Mouse (Mus musculus) thymus, adult 2 months (tissue): Measurements from ENCODE around the gene Mlxipl. TPM values are rescaled to one million over a fixed set of nuclear protein-coding genes. Genes with fewer than 3 reads are reported as not detected.

Source experiments
- DNase-seq: peaks from one replicate; pipeline ENCODE4 v3.0.0; 2021
- H3K27ac ChIP-seq: fragments of 200-500 bp; 2 replicates; pipeline ENCODE4 v1.5.1; 2012; ENCODE audit warnings: low read length, control low read depth; ENCODE audit not compliant: control insufficient read depth, insufficient read depth
- H3K27me3 ChIP-seq: fragments of 200-500 bp; 2 replicates; pipeline ENCODE4 v1.6.1; 2012; ENCODE audit warnings: mild to moderate bottlenecking, low read length, moderate library complexity, mixed read lengths; ENCODE audit not compliant: control insufficient read depth, insufficient read depth
- H3K36me3 ChIP-seq: fragments of 200-500 bp; 2 replicates; pipeline ENCODE4 v1.6.1; 2012; ENCODE audit warnings: mild to moderate bottlenecking, low read length, moderate library complexity; ENCODE audit not compliant: control insufficient read depth, insufficient read depth
- H3K4me1 ChIP-seq: fragments of 200-500 bp; replicated peaks from 2 replicates; pipeline ENCODE4 v1.6.1; 2012; ENCODE audit warnings: low read length; ENCODE audit not compliant: control insufficient read depth, insufficient read depth
- H3K4me3 ChIP-seq: fragments of 200-500 bp; 2 replicates; pipeline ENCODE4 v1.5.1; 2012; ENCODE audit warnings: mild to moderate bottlenecking, low read length, control low read depth, moderate library complexity; ENCODE audit not compliant: control insufficient read depth, insufficient read depth
- CTCF ChIP-seq: fragments of 200-500 bp; IDR thresholded peaks from 2 replicates; pipeline ENCODE4 v1.5.1; 2012; ENCODE audit warnings: mild to moderate bottlenecking, control low read depth, low read length, moderate library complexity, borderline replicate concordance; ENCODE audit not compliant: control insufficient read depth, poor library complexity, insufficient read depth; ENCODE audit errors: extremely low read depth
- POLR2A ChIP-seq: fragments of 200-500 bp; IDR thresholded peaks from 2 replicates; pipeline ENCODE4 v1.6.1; 2012; ENCODE audit warnings: mild to moderate bottlenecking, low read length, control low read depth, moderate library complexity; ENCODE audit not compliant: control insufficient read depth, poor library complexity, insufficient read depth; ENCODE audit errors: extremely low read depth
- WGBS: fragments of 180-500 bp; shearing (Covaris S2); methylation state at CpG from one replicate; pipeline ENCODE4 v1.1.7; 2018; 5-methylcytosine and 5-hydroxymethylcytosine counted together
- polyA plus RNA-seq: library from polyadenylated mRNA; depleted of rRNA; stranded (reverse); fragments of >200 nt; gene quantifications from 2 replicates; pipeline ENCODE4 v1.2.3, GENCODE M21; 2012

The Mlxipl gene
- polyA plus RNA-seq, 1 experiment, result 22.5 TPM

GRCm38 (mm10) chr5:135106758-135107256 lies 17.1 kb downstream of the Mlxipl start:
- no peak overlapping the region for H3K27ac ChIP-seq

GRCm38 (mm10) chr5:135107521-135108501 lies 18.1 kb downstream of the Mlxipl start:
- Histone ChIP-seq H3K4me1 (peaks cover 10% of the 10 kb centered on the region), H3K4me3 (no peak overlapping the region), H3K27me3 (peaks cover 9% of the 10 kb centered on the region; the same call in 1 of the 2 replicates), H3K27ac (no peak overlapping the region), H3K36me3 (no peaks in the 10 kb centered on the region)
- TF ChIP-seq CTCF (no peak), POLR2A (no peak)
- peak; percentile 38 for DNase-seq
- 14% methylated on average over 40 of the region's 40 CpGs for WGBS

More at GRCm38 (mm10) chr5:135106758-135107256, 17.1 kb downstream of the Mlxipl start:
- TF ChIP-seq CTCF (no peak), POLR2A (no peak)
- Histone ChIP-seq H3K27me3 (peaks cover 9% of the 10 kb centered on the region; the same call in 1 of the 2 replicates), H3K36me3 (no peaks in the 10 kb centered on the region), H3K4me3 (peak overlapping the region; percentile 18), H3K4me1 (peaks cover 10% of the 10 kb centered on the region)
- WGBS, result 2% methylated on average over 48 of the region's 48 CpGs
- peak; percentile 51 for DNase-seq

DNA sequence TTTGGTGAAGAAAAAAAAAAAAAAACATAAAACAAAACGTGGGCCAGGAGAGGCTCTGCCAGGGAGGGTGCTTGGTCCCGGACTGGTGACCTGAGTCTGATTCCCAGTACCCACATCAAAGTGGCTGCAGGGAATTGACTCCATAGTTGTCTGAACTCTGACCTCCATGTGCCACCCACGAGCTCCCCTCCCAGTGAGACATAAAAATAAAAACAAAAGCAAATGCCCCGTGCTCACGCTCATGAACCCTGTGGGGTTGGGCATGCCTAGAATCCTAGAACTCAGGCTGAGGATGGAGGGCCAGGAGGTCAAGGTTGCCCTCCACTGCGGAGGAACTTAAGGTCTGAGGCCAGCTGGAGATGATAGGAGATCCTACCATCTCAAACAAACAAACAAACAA lies 19.3 kb downstream of the Mlxipl start:
- TF ChIP-seq POLR2A (no peak), CTCF (no peak)
- Histone ChIP-seq H3K4me3 (no peak overlapping the region), H3K36me3 (no peaks in the 10 kb centered on the region), H3K27me3 (peaks cover 9% of the 10 kb centered on the region; the same call in 1 of the 2 replicates), H3K4me1 (peaks cover 10% of the 10 kb centered on the region), H3K27ac (no peak overlapping the region)
- 74% methylated on average over 6 of the region's 6 CpGs for WGBS
- no peak for DNase-seq

DNA sequence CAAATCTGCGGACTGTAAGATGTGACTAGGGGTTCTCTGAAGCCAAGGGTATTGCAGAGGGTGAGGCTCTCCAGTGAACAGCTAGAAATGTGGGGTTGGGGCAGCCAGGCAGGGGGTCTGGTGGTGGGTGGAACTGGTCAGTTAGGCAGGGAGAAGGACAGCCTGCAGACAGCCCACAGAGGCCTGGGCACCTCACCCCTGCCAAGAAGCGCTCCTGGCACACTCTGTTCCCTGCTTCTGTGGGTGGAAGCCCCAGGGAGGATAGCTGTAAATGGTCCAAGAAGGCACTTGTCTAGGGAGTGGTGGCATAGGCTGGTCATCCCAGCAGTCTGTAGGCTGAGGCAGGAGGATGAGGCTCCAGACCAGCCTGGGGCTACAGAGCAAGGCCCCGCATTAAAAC lies 19.7 kb downstream of the Mlxipl start:
- Histone ChIP-seq H3K27ac (no peak overlapping the region), H3K4me3 (no peak overlapping the region), H3K36me3 (no peaks in the 10 kb centered on the region), H3K4me1 (peaks cover 10% of the 10 kb centered on the region), H3K27me3 (peaks cover 9% of the 10 kb centered on the region; the same call in 1 of the 2 replicates)
- TF ChIP-seq CTCF (no peak), POLR2A (no peak)
- WGBS, result 91% methylated on average over 3 of the region's 3 CpGs
- DNase-seq, result no peak

GRCm38 (mm10) chr5:135109976-135110375 lies 20.3 kb downstream of the Mlxipl start:
- WGBS, result 8% methylated on average over 6 of the region's 6 CpGs
- no peak for TF ChIP-seq POLR2A
- TF ChIP-seq CTCF, result no peak
- no peak for DNase-seq
- H3K4me3 ChIP-seq, result no peak overlapping the region
- H3K27ac ChIP-seq, result no peak overlapping the region
- peaks cover 9% of the 10 kb centered on the region; the same call in 1 of the 2 replicates for H3K27me3 ChIP-seq
- H3K4me1 ChIP-seq, result peaks cover 10% of the 10 kb centered on the region
- H3K36me3 ChIP-seq, result no peaks in the 10 kb centered on the region

- Histone ChIP-seq H3K27ac (no peak overlapping the region), H3K4me3 (no peak overlapping the region), H3K27me3 (no peaks in the 10 kb centered on the region; the same call in 1 of the 2 replicates), H3K4me1 (no peaks in the 10 kb centered on the region), H3K36me3 (no peaks in the 10 kb centered on the region)
- 84% methylated on average over 12 of the region's 12 CpGs for WGBS
- TF ChIP-seq CTCF (no peak), POLR2A (no peak)
- DNase-seq, result no peak
Observed at GRCm38 (mm10) chr5:135113782-135114181, 24.1 kb downstream of the Mlxipl start.
